Mouse (Mus musculus): ENCODE results near the gene Ctnna3. TPM values are rescaled to one million over a fixed set of nuclear protein-coding genes. Genes with fewer than 3 reads are reported as not detected.
A peak's percentile ranks its signal among the peaks of the same experiment; 100 is the strongest.

Gene Ctnna3
- total and polyA plus RNA-seq, 3 experiments, result not detected

DNA sequence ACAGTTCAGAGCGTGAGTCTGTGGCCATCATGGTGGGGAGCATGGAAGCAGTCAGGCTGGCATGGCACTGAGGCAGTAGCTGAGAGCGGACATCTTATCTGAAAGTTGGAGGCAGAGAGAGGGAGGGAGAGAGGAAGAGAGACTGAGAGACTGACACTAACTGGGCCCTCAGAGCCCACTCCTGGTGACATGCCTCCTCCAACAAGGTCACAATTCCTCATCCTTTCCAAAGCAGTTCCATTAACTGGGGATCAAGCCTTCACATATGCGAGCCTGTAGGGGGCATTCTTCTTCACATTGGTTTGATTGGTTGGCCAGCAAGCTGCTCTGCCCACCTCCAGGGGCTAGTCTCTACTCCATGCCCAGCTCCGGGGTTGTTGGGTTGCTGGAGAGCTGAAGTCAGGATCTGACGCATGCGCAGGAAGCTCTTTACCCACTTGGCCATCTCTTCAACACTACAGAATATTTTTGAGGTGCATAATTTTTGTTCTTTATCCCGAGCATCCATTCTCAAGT is 1.4 kb downstream of the Ctnna3 start:
- peaks cover 0 to 34% of the 10 kb centered on the region in 2 experiments; a peak in 2 of 4 replicates for H3K36me3 ChIP-seq (ENCODE audit: control insufficient read depth in 1 of 2, insufficient read depth in 2 of 2, low read length in 2 of 2)
- H3K4me3 ChIP-seq (ENCODE audit: control insufficient read depth in 1 of 2, insufficient read depth in 1 of 2, low read depth in 2 of 2, low read length in 2 of 2), result no peak overlapping the region
- H3K9me3 ChIP-seq (replicated peaks; ENCODE audit: insufficient read depth, low read length), result no peaks in the 10 kb centered on the region
- no peaks in the 10 kb centered on the region; the same call in 1 of the 2 replicates for H3K79me2 ChIP-seq (ENCODE audit: control insufficient read depth, insufficient read depth, low read length, poor library complexity)
- H3K27ac ChIP-seq (ENCODE audit: control insufficient read depth, low read depth, low read length), result peak overlapping the region; percentile 11; the same call in 1 of the 2 replicates
- peaks cover 17 to 34% of the 10 kb centered on the region in 2 experiments for H3K4me1 ChIP-seq (ENCODE audit: control insufficient read depth in 1 of 2, insufficient read depth in 2 of 2, low read length in 2 of 2)
- no peak overlapping the region for H3K9ac ChIP-seq (ENCODE audit: control insufficient read depth, low read depth, low read length, poor library complexity, severe bottlenecking)
- no peaks in the 10 kb centered on the region for H3K27me3 ChIP-seq (ENCODE audit: control insufficient read depth in 1 of 2, insufficient read depth in 2 of 2, low read length in 2 of 2)
- DNase-seq (ENCODE audit: low read depth, low spot score), result no peak
- TF ChIP-seq CTCF (IDR thresholded peaks at IDR 0.05 in 2 of 3, conservative IDR thresholded peaks at IDR 0.05 in 1 of 3; ENCODE audit: control insufficient read depth in 1 of 3, insufficient read depth in 1 of 3, low read depth in 2 of 3, low read length in 3 of 3, poor library complexity in 1 of 3, severe bottlenecking in 1 of 3) (peak in 1 of 3 experiments; percentile 18; a peak in 1 of 6 replicates), NRF1 (IDR thresholded peaks at IDR 0.05; ENCODE audit: insufficient read depth, low read depth, low read length, poor library complexity, severe bottlenecking) (no peak), EP300 (IDR thresholded peaks at IDR 0.05; ENCODE audit: low read depth in 1 of 2, low read length in 2 of 2) (no peak), TBP (IDR thresholded peaks at IDR 0.05; ENCODE audit: low read depth, low read length) (no peak), UBTF (IDR thresholded peaks at IDR 0.05; ENCODE audit: borderline replicate concordance, insufficient read depth, low read depth, low read length) (no peak), NELFE (IDR thresholded peaks at IDR 0.05; ENCODE audit: low read depth, low read length) (no peak), KAT2A (conservative IDR thresholded peaks at IDR 0.05; ENCODE audit: low read depth, low read length) (no peak)

- Histone ChIP-seq H3K4me1 (ENCODE audit: control insufficient read depth in 1 of 2, insufficient read depth in 2 of 2, low read length in 2 of 2) (peaks cover 17 to 34% of the 10 kb centered on the region in 2 experiments), H3K4me3 (ENCODE audit: control insufficient read depth in 1 of 2, insufficient read depth in 1 of 2, low read depth in 2 of 2, low read length in 2 of 2) (no peak overlapping the region)
Measured at GRCm38 (mm10) chr10:63432099-63432498, 2.2 kb downstream of the Ctnna3 start.

DNA sequence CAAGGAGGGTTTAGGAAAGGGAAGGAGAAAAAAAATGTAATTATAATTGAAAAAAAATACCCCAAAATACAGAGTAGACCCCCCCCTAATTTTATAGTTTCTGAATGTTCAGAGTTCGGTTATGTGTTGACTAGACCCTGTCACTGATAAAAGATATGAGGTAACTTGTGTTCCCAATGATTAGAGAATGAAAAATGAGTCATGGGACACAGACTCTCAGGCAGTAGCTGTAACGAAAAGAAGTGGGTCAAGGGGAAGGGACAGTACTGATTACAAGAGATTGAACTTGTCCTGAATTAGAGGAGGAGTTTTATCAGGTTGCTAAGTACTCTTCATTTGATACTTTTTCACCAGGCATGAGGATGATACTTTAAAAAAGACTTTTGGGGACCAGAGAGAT is 3.0 kb downstream of the Ctnna3 start:
- TF ChIP-seq ETS1 (IDR thresholded peaks at IDR 0.05; ENCODE audit: low read depth, low read length), result peak; percentile 80
- TF ChIP-seq POLR2A (IDR thresholded peaks at IDR 0.05; ENCODE audit: control insufficient read depth in 1 of 2, insufficient read depth in 1 of 2, low read depth in 1 of 2, low read length in 2 of 2, poor library complexity in 1 of 2), result no peak
- TF ChIP-seq ZNF384 (IDR thresholded peaks at IDR 0.05; ENCODE audit: low read depth, low read length), result peak; percentile 48; the same call in 1 of the 2 replicates
- TF ChIP-seq GATA1 (IDR thresholded peaks at IDR 0.05; ENCODE audit: low read depth, low read length), result peak; percentile 79
- TF ChIP-seq TCF12 (IDR thresholded peaks at IDR 0.05; ENCODE audit: low read depth, low read length), result peak; percentile 80
- 0 out of 2 replicates have a peak, but pooled peaks have one; percentile 28 for TF ChIP-seq RCOR1 (IDR thresholded peaks at IDR 0.05; ENCODE audit: low read depth, low read length)
- TF ChIP-seq JUND (IDR thresholded peaks at IDR 0.05; ENCODE audit: low read depth, low read length), result 0 out of 2 replicates have a peak, but pooled peaks have one; percentile 17
- TF ChIP-seq MYB (IDR thresholded peaks at IDR 0.05; ENCODE audit: low read depth, low read length), result 0 out of 2 replicates have a peak, but pooled peaks have one; percentile 56
- peak; percentile 80 to 89 for TF ChIP-seq EP300 (IDR thresholded peaks at IDR 0.05; ENCODE audit: low read depth in 1 of 2, low read length in 2 of 2)
- TF ChIP-seq UBTF (IDR thresholded peaks at IDR 0.05; ENCODE audit: borderline replicate concordance, insufficient read depth, low read depth, low read length), result no peak
- TF ChIP-seq BHLHE40 (IDR thresholded peaks at IDR 0.05; ENCODE audit: borderline replicate concordance, low read depth, low read length), result no peak
- TF ChIP-seq TAL1 (IDR thresholded peaks at IDR 0.05; ENCODE audit: low read length), result peak; percentile 19; the same call in 1 of the 2 replicates
- no peak for TF ChIP-seq RAD21 (IDR thresholded peaks at IDR 0.05; ENCODE audit: low read depth, low read length)
- Histone ChIP-seq H3K27ac (ENCODE audit: control insufficient read depth, low read depth, low read length) (peak overlapping the region; percentile 80), H3K79me2 (ENCODE audit: control insufficient read depth, insufficient read depth, low read length, poor library complexity) (no peaks in the 10 kb centered on the region; the same call in 1 of the 2 replicates), H3K9ac (ENCODE audit: control insufficient read depth, low read depth, low read length, poor library complexity, severe bottlenecking) (no peak overlapping the region; the same call in 1 of the 2 replicates), H3K27me3 (ENCODE audit: control insufficient read depth in 1 of 2, insufficient read depth in 2 of 2, low read length in 2 of 2) (no peaks in the 10 kb centered on the region), H3K9me3 (replicated peaks; ENCODE audit: insufficient read depth, low read length) (no peaks in the 10 kb centered on the region), H3K4me3 (ENCODE audit: control insufficient read depth in 1 of 2, insufficient read depth in 1 of 2, low read depth in 2 of 2, low read length in 2 of 2) (no peak overlapping the region; a peak in 1 of 4 replicates), H3K36me3 (ENCODE audit: control insufficient read depth in 1 of 2, insufficient read depth in 2 of 2, low read length in 2 of 2) (peaks cover 0 to 34% of the 10 kb centered on the region in 2 experiments; a peak in 2 of 4 replicates), H3K4me1 (ENCODE audit: control insufficient read depth in 1 of 2, insufficient read depth in 2 of 2, low read length in 2 of 2) (peaks cover 17 to 34% of the 10 kb centered on the region in 2 experiments)
- peak; percentile 50 for DNase-seq (ENCODE audit: low read depth, low spot score)

More at GRCm38 (mm10) chr10:63432099-63432498, 2.2 kb downstream of the Ctnna3 start:
- no peaks in the 10 kb centered on the region; the same call in 1 of the 2 replicates for H3K79me2 ChIP-seq (ENCODE audit: control insufficient read depth, insufficient read depth, low read length, poor library complexity)
- no peak overlapping the region for H3K9ac ChIP-seq (ENCODE audit: control insufficient read depth, low read depth, low read length, poor library complexity, severe bottlenecking)
- no peaks in the 10 kb centered on the region for H3K27me3 ChIP-seq (ENCODE audit: control insufficient read depth in 1 of 2, insufficient read depth in 2 of 2, low read length in 2 of 2)
- no peak for DNase-seq (ENCODE audit: low read depth, low spot score)
- no peaks in the 10 kb centered on the region for H3K9me3 ChIP-seq (replicated peaks; ENCODE audit: insufficient read depth, low read length)
- peaks cover 0 to 34% of the 10 kb centered on the region in 2 experiments; a peak in 2 of 4 replicates for H3K36me3 ChIP-seq (ENCODE audit: control insufficient read depth in 1 of 2, insufficient read depth in 2 of 2, low read length in 2 of 2)
- H3K27ac ChIP-seq (ENCODE audit: control insufficient read depth, low read depth, low read length), result peak overlapping the region; percentile 80
- no peak for TF ChIP-seq ZC3H11A (IDR thresholded peaks at IDR 0.05; ENCODE audit: low read depth, low read length)
- TF ChIP-seq HCFC1 (IDR thresholded peaks at IDR 0.05; ENCODE audit: low read depth, low read length), result no peak
- no peak for TF ChIP-seq USF1 (IDR thresholded peaks at IDR 0.05; ENCODE audit: low read depth, low read length)
- TF ChIP-seq UBTF (IDR thresholded peaks at IDR 0.05; ENCODE audit: borderline replicate concordance, insufficient read depth, low read depth, low read length), result no peak
- no peak for TF ChIP-seq BHLHE40 (IDR thresholded peaks at IDR 0.05; ENCODE audit: borderline replicate concordance, low read depth, low read length)
- TF ChIP-seq EP300 (IDR thresholded peaks at IDR 0.05; ENCODE audit: low read depth in 1 of 2, low read length in 2 of 2), result no peak
- TF ChIP-seq TAL1 (IDR thresholded peaks at IDR 0.05; ENCODE audit: low read length), result no peak
- no peak for TF ChIP-seq TBP (IDR thresholded peaks at IDR 0.05; ENCODE audit: low read depth, low read length)
- TF ChIP-seq GABPA (IDR thresholded peaks at IDR 0.05; ENCODE audit: low read depth, low read length), result no peak
- TF ChIP-seq CHD2 (IDR thresholded peaks at IDR 0.05; ENCODE audit: low read length), result no peak
- no peak for TF ChIP-seq USF2 (IDR thresholded peaks at IDR 0.05; ENCODE audit: borderline replicate concordance in 1 of 2, insufficient read depth in 1 of 2, low read depth in 1 of 2, low read length in 2 of 2)
- no peak for TF ChIP-seq POLR2AphosphoS2 (IDR thresholded peaks at IDR 0.05; ENCODE audit: low read length)
- no peak for TF ChIP-seq E2F4 (IDR thresholded peaks at IDR 0.05; ENCODE audit: borderline replicate concordance, low read depth, low read length)
